Mouse (Mus musculus): ENCODE measurements around the gene Ninj2.

Ninj2 gene

DNA sequence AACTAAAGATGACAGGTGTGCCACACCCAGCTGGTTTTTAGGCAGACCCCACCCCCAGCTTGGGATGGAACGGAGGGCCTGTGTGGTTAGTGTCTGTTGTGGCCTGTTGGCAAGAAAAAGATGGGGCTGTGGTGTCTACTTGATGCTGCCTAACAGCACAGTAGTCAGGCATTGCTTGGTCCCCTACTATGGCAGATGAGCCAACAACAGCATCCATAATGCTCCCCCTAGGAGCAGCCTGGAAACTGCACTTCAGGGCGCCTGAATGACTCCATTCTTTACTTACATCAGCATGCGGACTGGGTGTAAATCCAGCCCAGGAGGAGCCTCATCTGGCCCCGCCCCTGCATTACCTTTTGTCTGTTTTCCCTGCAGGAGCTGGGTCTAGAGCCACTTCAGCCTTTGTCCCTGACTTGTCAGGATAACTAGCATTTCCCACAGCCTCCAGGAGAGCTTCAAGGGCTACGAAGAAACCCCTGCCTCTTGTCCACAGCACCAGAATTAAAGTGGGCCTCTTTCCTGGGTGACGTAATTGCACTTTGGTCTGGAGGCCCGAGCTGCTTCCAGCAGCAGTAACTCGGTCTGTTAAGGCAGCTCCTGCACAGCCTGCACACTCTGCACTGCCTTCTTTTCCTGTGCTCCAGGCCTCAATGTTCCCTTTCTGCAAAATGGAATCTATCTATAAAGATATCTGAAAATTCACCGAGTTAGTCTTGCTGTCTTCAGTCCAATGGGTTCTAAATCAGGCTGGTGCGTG is 106.7 kb downstream of the Ninj2 start:
- no peak for DNase-seq (ENCODE audit: low spot score)

DNA sequence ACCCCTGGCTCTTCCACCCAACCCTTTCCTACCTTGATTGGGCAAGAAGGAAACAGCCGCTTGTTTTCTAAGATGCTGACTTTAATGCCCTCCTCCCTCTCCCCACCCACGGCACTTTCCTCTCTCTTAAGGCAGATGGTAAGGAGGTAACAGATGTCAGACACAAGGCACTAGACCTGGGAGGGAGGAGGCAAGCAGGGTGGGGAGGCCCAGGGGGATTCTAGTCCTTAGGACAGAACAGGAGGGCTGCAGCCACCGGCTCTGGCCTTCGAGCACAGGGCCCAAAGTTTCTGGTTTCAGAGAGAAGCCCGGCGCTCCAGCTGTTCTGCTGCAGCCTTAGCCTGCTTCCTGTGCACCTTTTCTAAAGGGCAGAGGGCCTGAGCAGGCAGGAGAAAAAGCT is 108.8 kb downstream of the Ninj2 start:
- no peak for DNase-seq (ENCODE audit: low spot score)

DNA sequence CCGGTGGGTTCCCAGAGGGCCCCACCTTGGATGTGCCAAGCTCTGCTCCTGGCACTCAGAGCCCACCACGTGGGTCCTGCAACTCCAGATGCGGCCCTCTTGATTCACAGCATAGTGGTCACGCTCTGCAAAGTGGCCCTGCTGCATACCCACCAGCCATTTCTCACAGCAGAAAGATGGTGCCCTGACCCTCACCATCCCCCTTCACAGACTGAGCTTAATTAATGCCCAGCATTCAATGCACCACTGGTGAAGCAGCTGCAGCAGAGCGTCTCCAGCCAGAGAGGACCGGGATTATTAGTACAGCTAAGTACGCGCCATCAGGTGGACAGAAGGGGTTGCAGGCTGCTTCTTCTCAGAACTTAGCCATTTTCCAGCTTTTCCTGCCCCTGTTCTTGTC is 109.3 kb downstream of the Ninj2 start:
- no peak for DNase-seq (ENCODE audit: low spot score)

DNA sequence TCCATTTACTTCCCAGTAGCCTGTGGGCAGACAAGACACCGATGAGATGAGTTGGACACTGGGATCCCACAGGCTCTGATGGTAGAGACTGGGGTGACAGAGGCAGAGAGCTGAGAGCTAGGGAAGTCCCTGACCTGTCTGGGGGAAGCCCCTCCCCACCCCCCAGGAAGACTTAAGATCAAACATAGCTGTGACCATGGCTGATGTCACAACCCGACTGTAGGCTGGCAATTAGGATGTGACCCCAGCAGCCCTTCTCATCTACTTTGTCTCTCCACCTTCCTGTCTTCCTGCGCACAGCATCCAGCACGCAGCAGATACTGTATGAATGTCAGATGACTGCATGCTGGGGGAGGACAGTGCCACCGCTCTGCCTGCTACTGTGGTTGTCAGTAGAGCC is 113.4 kb downstream of the Ninj2 start:
- no peak for DNase-seq (ENCODE audit: low spot score)

DNA sequence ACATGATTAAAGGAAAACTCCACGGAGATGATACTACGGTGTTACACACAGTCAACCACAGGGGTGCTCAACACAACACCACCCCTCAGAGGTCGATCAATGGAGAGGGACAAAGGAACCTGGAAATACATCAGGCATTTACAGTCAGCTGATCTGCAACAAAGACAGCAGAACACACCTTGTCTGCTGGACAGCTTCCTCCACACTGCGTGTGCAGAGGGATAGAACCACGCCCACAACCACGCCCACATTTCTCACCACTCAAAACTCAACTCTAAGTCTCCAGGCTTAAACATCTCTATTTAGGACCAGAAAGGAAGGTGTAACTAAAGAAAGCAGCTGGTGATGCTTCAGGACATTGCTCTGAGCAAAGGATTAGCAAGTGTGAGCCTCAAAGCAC is 118.4 kb downstream of the Ninj2 start:
- no peak for DNase-seq (ENCODE audit: low spot score)

DNA sequence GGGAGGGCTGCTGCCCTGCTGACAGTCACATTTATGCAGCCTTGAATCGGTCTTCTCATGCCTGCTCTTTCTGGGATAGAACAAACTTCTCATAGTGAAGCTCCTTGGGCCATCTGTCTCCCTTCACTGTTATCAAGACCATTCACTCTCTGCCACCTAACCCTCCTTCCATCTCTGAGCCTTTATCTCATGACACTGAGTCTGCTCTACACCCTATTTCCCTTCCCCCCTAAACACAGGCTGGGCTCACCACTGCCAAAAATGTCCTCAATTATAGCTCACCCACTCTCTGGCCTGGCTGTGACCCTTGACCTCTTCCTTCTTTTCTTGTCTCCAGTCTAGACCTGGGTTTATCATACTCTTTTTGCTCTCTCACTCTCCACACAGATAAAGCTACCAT is 123.6 kb downstream of the Ninj2 start:
- DNase-seq (ENCODE audit: low spot score): no peak

DNA sequence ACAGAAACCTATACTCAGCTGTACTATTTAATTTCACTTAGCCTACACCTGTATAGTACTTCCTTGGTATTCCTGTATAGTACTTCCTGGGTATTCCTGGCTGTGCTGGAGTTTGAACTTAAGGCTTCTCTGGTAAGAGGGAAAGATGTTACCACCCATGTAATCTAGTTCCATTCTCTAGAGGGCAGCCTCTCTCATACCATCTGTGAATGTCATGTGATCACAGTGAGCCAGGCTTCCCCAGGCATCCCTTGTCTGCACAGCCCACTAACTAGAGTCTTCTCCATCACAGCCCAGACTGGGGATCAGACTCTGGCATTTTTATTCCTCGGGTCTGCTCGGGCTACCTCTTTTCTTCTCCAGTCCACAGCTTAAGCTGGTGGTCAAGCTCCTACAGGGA is 126.1 kb downstream of the Ninj2 start:
- no peak for DNase-seq (ENCODE audit: low spot score)

DNA sequence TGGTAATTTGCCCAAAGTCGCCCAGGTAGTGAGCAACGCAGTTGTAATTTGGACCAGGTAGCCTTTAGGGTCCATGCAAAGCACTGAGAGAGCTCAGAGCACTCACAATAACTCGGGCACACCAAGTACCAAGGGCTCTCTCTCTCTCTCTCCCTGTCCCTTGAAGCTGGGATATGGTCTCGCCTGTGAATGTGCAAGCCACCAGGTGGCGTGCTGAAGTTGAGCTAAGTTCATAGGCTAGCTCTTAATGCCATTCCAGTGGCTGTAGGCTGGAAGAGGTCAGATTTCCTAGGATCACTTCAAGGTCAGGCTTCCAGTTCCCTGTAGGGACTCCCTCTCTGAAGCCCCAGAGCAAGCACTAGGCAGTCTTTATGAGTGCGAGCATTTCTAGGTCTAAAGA is 129.5 kb downstream of the Ninj2 start:
- peak; percentile 54 for DNase-seq (ENCODE audit: low spot score)

DNA sequence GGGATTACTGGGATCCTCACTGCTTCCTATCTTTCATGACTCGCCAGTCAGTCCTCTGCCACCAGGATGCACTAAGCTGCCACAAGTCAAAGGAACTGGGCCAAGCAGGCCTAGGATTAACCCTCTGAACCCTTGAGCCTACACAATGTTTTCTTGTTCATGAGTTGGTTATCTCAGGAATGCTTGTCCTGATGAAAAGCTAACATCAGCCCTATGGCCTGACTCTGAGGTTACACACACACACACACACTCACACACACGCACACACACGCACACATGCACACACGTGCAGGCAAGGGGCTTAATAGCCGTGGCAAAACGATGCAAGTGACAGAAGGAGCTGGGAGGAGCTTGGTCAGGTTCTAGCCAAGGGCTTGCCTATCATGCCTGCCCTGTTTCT is 132.2 kb downstream of the Ninj2 start:
- no peak for DNase-seq (ENCODE audit: low spot score)

DNA sequence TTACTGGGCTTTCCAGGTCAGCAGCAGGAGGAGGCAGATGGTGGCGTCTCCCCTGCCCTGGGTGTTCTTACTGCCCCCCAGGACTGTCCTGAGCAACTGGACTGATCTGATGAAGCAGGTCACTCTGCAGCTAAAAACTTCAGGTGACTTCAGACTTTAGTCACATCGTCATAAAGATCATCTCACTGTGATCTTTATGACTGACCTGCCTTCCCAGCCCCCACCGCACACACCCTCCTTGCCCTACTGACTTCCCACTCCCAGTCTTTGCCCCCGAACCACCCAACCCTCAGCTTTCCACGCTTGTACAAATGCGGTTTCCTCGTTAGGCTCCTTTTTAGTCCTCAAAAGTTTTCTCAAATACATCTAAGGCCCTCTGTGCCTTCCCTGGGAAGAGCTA is 133.9 kb downstream of the Ninj2 start:
- DNase-seq (ENCODE audit: low spot score): no peak

DNA sequence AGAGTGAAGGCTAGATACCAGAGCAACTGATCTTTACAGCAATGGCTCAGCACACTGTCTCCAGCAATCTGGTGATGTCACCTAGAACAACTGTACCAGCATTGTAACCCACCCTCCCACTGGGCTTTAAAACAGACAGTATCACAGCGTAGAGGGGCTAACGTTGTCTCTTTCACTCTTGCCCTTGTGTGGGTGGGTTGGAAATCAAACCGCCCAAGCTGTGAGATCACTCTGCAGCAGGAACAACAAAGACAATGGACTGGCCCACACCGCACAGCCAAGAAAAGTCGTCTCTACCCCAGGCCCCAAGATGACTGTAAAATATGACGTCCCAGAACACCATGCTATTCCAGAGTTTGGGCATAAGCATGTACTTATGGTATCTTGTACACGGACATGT is 136.7 kb downstream of the Ninj2 start:
- DNase-seq (ENCODE audit: low spot score): no peak

DNA sequence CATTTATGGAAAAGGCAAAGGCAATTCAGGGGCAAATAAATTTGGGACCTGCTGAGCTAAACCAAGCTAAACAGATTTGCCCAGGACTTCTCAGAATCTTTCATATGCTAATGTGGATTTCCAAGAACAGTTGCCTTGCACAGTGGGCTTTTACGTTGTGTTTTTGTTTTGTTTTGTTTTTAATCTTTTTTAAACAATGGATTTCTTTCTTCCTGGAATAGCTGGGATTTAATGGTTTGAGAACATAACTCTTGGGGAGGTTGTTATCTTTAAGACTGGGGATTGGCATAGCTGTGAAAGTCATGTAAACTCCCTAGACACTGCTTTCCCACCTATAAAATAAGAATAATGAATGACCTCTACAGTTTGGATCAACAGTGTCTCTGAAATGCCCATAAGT is 137.3 kb downstream of the Ninj2 start:
- no peak for DNase-seq (ENCODE audit: low spot score)

DNA sequence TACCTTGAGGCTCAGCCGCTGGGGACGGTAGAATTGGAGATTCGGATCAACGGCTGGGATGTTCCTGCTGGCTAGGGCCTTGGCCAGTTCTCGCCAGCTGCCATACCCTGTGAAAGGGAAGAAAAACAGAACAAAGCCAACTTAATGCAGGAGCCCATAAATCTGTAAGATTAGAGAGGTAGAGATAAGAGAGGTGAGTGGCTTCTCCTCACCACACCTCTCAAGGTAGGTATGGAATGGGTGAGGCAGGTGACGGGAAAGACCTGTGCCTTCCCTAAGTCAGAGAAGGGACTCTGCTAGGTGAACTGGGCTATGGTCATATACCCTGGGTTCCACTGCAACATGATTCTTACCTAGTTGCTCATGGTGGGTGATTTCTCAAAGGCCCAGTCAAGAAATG is 139.7 kb downstream of the Ninj2 start:
- no peak for DNase-seq (ENCODE audit: low spot score)

DNA sequence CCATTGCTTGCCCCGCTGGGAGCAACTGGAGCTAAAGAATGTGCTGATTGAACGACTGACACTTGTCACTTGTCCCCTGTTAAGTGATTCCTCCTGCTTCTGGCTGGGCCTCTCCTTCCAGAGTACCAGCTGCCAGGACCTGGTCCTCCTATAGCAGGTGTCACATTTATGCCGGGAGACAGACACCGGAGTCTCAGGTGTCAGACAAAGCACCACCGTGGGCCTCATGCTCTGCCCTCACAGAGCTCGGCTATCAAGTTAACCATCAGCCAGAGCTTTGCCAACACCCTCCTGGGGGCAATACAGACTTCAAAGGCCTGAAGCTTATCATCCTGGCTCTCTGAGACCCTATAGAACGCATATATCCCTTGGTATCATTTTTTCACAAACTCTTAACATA is 142.7 kb downstream of the Ninj2 start:
- DNase-seq (ENCODE audit: low spot score): no peak

DNA sequence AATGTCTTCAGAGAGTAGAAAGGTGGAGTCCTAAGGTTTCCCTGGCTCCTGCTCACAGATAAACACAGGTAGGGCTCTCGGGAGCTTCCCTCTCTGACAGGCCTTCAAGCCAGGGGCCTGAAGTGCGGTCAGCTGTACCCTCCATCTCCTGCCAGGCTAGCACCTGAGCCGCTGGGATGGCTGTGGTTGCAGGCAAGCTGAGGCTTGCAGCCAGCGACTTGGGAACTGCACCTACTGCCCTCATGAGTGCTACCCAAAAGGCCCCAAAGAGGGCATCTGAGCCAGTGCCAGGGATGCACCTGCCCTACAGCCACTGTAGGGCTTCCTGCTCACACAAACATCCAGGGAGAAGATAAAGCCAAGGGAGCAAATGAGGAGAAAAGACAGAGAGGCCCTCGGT is 147.3 kb downstream of the Ninj2 start:
- DNase-seq (ENCODE audit: low spot score): no peak

DNA sequence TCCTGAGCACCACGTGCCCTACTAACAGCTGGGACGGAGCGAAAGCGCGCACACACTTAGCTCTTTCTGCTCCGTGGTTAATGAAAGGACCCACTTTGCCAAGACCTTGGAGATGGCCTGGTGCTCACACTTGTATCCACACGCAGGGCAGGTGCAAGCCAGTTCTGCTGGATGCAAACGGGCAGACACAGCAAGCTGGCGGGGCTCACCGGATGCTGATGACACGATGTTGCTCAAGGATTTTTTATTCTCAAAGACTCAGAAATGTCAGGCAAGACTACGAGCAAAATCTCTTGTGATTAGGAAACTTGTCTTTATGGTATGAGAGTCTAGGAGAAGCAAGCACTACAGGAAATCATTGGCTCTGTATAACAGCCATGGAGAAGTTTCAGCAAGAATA is 148.3 kb downstream of the Ninj2 start:
- no peak for DNase-seq (ENCODE audit: low spot score)

DNA sequence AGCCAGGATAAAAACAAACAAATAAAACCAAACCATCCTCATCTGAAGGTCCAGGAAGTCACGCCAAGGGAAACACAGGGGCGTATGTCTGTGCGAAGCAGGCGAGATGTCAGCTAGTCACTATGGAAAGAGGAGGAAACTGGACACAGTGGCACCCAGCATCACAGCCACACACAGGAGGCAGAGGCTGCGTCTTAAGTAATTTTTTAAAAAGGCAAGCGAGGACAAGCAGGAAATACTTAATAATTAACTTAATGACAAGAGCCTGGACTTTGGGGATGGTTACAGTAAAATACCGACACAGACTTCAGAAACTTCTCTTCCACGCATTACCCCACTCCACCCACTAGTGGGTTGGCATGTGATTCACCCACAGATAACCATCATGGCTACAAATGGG is 149.4 kb downstream of the Ninj2 start:
- no peak for DNase-seq (ENCODE audit: low spot score)

DNA sequence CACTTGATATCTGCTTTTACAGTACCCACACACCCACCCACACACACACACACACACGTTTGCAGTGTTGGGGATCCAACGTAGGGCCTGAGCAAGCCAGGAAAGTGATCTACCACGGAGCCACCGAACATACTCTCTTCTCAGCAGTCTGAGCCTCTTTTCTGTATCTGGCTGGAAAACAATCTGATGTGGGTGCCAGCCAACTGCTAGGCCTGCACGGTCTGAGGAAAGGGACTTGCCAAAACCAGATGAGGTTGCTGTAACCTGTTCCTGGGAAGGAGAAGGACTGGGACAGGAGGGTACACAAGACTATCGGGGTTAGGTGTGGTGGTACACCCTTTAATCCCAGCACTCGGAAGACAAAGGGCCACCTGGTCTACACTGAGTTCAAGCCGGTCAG is 150.1 kb downstream of the Ninj2 start:
- DNase-seq (ENCODE audit: low spot score): no peak

DNA sequence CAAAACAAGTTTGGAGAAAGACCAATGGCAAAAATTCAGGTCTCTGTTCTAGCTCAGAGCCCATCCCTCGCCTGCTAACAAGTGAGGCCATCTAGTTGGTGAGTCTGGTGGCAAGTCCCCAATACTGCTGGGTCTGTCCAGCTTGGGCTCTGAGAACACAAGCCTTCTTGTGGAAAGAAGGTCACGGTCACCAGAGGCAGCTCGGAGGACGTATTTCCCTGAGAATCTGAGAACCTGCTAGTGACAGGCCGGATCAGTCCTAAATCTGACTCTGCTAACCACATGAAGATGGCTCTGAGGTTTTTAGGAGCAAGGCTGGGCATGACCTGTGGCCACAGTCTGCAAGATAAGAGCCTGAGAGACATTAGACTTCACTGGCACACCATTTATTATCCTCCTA is 153.5 kb downstream of the Ninj2 start:
- no peak for DNase-seq (ENCODE audit: low spot score)

DNA sequence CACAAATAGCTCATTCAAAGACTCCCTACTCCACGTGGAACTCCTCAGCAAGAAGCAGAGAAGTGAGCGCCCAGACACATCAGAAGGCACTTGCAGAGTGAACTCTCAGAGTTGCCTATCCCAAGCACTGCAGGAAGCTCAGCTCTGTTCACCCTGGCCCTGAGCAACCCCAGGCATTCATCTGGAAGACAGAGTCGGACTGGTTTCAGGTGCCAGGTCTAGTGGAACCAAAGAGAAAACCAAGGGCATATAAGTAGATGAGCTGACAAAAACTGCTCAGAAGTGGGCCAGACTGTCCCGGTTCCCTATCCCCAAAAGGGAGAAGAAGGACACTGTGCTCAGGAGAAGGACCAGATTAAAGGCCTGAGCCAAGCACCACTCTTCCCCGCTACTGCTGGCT is 156.7 kb downstream of the Ninj2 start:
- no peak for DNase-seq (ENCODE audit: low spot score)
